Mouse (Mus musculus) stomach, embryonic 14.5 days (tissue): ENCODE measurements at regions not wholly inside any gene's neighbourhood (a gene's known extent, or its start where the extent isn't known, plus 50 kb on each side); places are given as distances from the start of the nearest gene placed in this dataset. TPM values are rescaled to one million over a fixed set of nuclear protein-coding genes. Genes with fewer than 3 reads are reported as not detected.
A peak's percentile ranks its signal among the peaks of the same experiment; 100 is the strongest.

Source experiments
- ATAC-seq: fragments of 200-750 bp; cut with Nextera tagmentation; 2 replicates; pipeline ENCODE4 v1.8.0; 2017; ENCODE audit warnings: low read depth, moderate TSS enrichment; ENCODE audit not compliant: insufficient number of reproducible peaks, insufficient read depth, low FRiP score
- H3K27ac ChIP-seq: fragments of 300-500 bp; sonication (generic); 2 replicates; pipeline ENCODE4 v1.5.1; 2014; ENCODE audit warnings: mild to moderate bottlenecking, low read length, moderate library complexity, mixed read lengths
- H3K27me3 ChIP-seq: fragments of 300-500 bp; sonication (generic); 2 replicates; pipeline ENCODE4 v1.6.1; 2014; ENCODE audit warnings: low read length, control low read depth, mixed read lengths; ENCODE audit not compliant: control insufficient read depth, insufficient read depth
- H3K36me3 ChIP-seq: fragments of 300-500 bp; sonication (generic); 2 replicates; pipeline ENCODE4 v1.6.1; 2014; ENCODE audit warnings: mild to moderate bottlenecking, control low read depth, low read length, moderate library complexity, mixed read lengths; ENCODE audit not compliant: control insufficient read depth, insufficient read depth
- H3K4me1 ChIP-seq: fragments of 300-500 bp; sonication (generic); 2 replicates; pipeline ENCODE4 v1.6.1; 2014; ENCODE audit warnings: low read length, control low read depth, mixed read lengths; ENCODE audit not compliant: control insufficient read depth, insufficient read depth
- H3K4me2 ChIP-seq: fragments of 300-500 bp; sonication (generic); replicated peaks from 2 replicates; pipeline ENCODE4 v1.6.1; 2014; ENCODE audit warnings: low read depth, low read length, control low read depth
- H3K4me3 ChIP-seq: fragments of 300-500 bp; sonication (generic); 2 replicates; pipeline ENCODE4 v1.5.1; 2014; ENCODE audit warnings: low read depth, low read length, control low read depth
- H3K9ac ChIP-seq: fragments of 300-500 bp; sonication (generic); replicated peaks from 2 replicates; pipeline ENCODE4 v1.6.1; 2014; ENCODE audit warnings: low read depth, mild to moderate bottlenecking, control low read depth, low read length, moderate library complexity, mixed read lengths
- H3K9me3 ChIP-seq: fragments of 300-500 bp; sonication (generic); 2 replicates; pipeline ENCODE4 v1.6.1; 2016; ENCODE audit warnings: low read depth, low read length, control low read depth; ENCODE audit not compliant: control insufficient read depth
- WGBS: fragments of 180-500 bp; shearing (Covaris S2); extraction: QIAGEN DNeasy Blood & Tissue Kit; methylation state at CpG from one replicate; pipeline ENCODE4 v1.1.7; 2014; 5-methylcytosine and 5-hydroxymethylcytosine counted together
- microRNA-seq: library from miRNA; unstranded; fragments of <30 nt; microRNA quantifications from one replicate; pipeline ENCODE4, GENCODE M21; 2016

DNA sequence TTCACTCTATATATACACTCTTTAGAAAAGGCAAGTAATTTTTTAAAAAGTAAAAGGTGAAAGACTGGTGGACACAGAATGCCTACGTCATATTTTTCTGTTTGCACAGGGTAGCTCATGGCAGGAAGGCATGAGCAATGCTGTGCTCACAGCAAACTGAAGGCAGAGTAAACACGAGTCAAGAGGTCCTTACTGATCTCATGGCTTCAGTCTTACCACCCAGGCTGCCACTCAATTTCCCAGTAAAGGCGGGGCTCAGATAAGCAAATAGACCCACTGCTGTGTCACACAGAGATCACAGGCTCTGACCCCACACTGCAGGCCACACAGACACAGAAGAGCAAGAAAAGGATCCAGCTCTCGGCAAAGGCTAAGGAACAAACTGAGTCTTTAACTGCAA, 65.5 kb upstream of the Sema3e start:
- H3K4me2 ChIP-seq = no peak overlapping the region

GRCm38 (mm10) chr5:13965901-13966300, 59.2 kb upstream of the Sema3e start:
- ATAC-seq = no peak
- 69% methylated on average over 2 of the region's 2 CpGs for WGBS

More for the DNA sequence above, 65.5 kb upstream of the Sema3e start:
- Histone ChIP-seq H3K4me1 (no peaks in the 10 kb centered on the region), H3K4me3 (no peak overlapping the region), H3K27ac (no peak overlapping the region), H3K9me3 (no peaks in the 10 kb centered on the region), H3K9ac (no peak overlapping the region), H3K36me3 (no peaks in the 10 kb centered on the region), H3K27me3 (no peaks in the 10 kb centered on the region)
- 31% methylated on average over 4 of the region's 4 CpGs for WGBS
- peak; percentile 89 for ATAC-seq

DNA sequence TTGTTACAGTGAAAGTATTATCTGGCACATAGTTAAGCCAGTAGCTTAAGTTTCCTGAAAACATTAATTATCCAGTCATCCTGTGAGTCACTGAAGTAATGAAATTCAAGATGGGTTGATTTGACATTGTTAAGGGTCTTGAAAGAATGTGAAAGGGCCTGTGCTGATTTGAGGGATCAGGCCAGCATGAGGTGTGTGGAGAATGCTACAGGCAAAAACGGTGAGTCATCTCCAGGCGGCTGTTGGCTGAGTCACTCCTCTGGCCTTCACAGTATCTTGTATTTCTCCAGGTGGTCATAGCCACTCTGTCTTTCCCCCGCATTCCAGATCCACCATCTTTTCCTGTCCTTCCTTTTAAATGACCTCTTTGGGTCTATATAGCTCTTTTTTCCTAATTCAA, 50.4 kb upstream of the Sema3e start:
- Histone ChIP-seq H3K4me3 (no peak overlapping the region), H3K4me2 (no peak overlapping the region), H3K9me3 (no peaks in the 10 kb centered on the region), H3K9ac (no peak overlapping the region), H3K27me3 (no peaks in the 10 kb centered on the region), H3K36me3 (no peaks in the 10 kb centered on the region), H3K4me1 (no peaks in the 10 kb centered on the region), H3K27ac (no peak overlapping the region)
- WGBS = 60% methylated on average over 3 of the region's 3 CpGs
- ATAC-seq = no peak

More at GRCm38 (mm10) chr5:13965901-13966300, 59.2 kb upstream of the Sema3e start:
- H3K9me3 ChIP-seq = no peaks in the 10 kb centered on the region
- H3K36me3 ChIP-seq = no peaks in the 10 kb centered on the region
- no peak overlapping the region for H3K9ac ChIP-seq
- no peak overlapping the region for H3K4me2 ChIP-seq
- no peak overlapping the region for H3K27ac ChIP-seq
- H3K4me1 ChIP-seq = no peaks in the 10 kb centered on the region
- no peak overlapping the region for H3K4me3 ChIP-seq
- H3K27me3 ChIP-seq = no peaks in the 10 kb centered on the region

Small RNA genes lying in the stretch of these regions (microRNA-seq; reads per million reads assigned to microRNA genes)
- not detected for gene Gm24054
